In genomic region chr11:88901341-88901802, GRCm38 (mm10) we compare ENCODE assay signal across 10 mouse cellular contexts. TPM values are rescaled to one million over a fixed set of nuclear protein-coding genes. Genes with fewer than 3 reads are reported as not detected.
DNase-seq lines count a peak whose midpoint lies in the region; ATAC-seq lines count a peak whose summit lies in the region.
"Had no signal": no experiment of that assay in that cellular context is flagged by ENCODE, and none has a peak within 500 bp of the region (broad histone marks: within the 10 kb centered on the region; RNA-seq: fewer than 3 reads in every experiment).

No protein-coding gene starts in this region.

- peak overlapping the region; percentile 78 for H3K27ac ChIP-seq in heart, embryonic 15.5 days
- H3K27ac ChIP-seq: forebrain, embryonic 10.5 days; hindbrain, embryonic 14.5 days had no signal

- no peak overlapping the region for H3K9ac ChIP-seq in heart, embryonic 15.5 days
- H3K9ac ChIP-seq: hindbrain, embryonic 14.5 days had no signal

- no peaks in the 10 kb centered on the region for H3K9me3 ChIP-seq in heart, embryonic 15.5 days (replicated peaks)
- H3K9me3 ChIP-seq: forebrain, embryonic 10.5 days had no signal

- intact Hi-C loops in left cerebral cortex, postnatal 4 days (cut with DNase I), result no loop called here

- 24% methylated on average over 7 of the region's 7 CpGs for WGBS in heart, embryonic 15.5 days

- H3K4me1 ChIP-seq in heart, embryonic 15.5 days (replicated peaks), result peaks cover 31% of the 10 kb centered on the region

- H3K4me3 ChIP-seq in heart, embryonic 15.5 days, result no peak overlapping the region
- H3K4me3 ChIP-seq: forebrain, embryonic 10.5 days had no signal

- ATAC-seq in heart, embryonic 15.5 days (replicated peaks; ENCODE audit: insufficient number of reproducible peaks, insufficient read depth, low FRiP score, low read depth), result no peak

- no peaks in the 10 kb centered on the region for H3K27me3 ChIP-seq in heart, embryonic 15.5 days

- H3K36me3 ChIP-seq in heart, embryonic 15.5 days, result no peaks in the 10 kb centered on the region
- H3K36me3 ChIP-seq: forebrain, embryonic 10.5 days had no signal

- peak overlapping the region; percentile 46 for H3K4me2 ChIP-seq in heart, embryonic 15.5 days
- H3K4me2 ChIP-seq: hindbrain, embryonic 14.5 days had no signal

- peak; percentile 40 for DNase-seq in adrenal gland, adult 2 months
- no peak for DNase-seq in adrenal gland, adult 18-20 months (ENCODE audit: low spot score in 2 of 2)
- peak; percentile 33 for DNase-seq in NIH3T3 (ENCODE audit: low read depth)
- DNase-seq in kidney, postnatal 4 days, result peak; percentile 50 to 58
- DNase-seq in T-cell, adult 2 months (ENCODE audit: low spot score), result no peak
- DNase-seq in cerebellum, postnatal 10 days, result no peak
- DNase-seq in left cerebral cortex, postnatal 4 days, result no peak

RNA-seq across cellular contexts. Expression of gene Akap1, which starts 37.0 kb away (rescaled TPM):
- 100 to 1,000 TPM in 1 of 2 experiments, 10 to 100 TPM in 1; 95.0 to 144 TPM for total RNA-seq in adrenal gland, adult 2 months (2021)
- 54.2 and 59.5 TPM in 2 replicates for polyA plus RNA-seq in adrenal gland, adult 2 months (2012; rRNA removed)
- total RNA-seq in adrenal gland, adult 18-20 months (2021), result 100 to 1,000 TPM; 107 to 121 TPM
- polyA plus RNA-seq in heart, embryonic 15.5 days (2015; fragmentation: Nextera tagmentation; extraction: Ambion mirVana), result 44.2 and 45.8 TPM in 2 replicates
- 10 to 100 TPM; 52.9 to 55.4 TPM for total RNA-seq in left cerebral cortex, postnatal 4 days (2021)

RNA-seq across cellular contexts. Expression of gene Scpep1, which starts 53.9 kb away (rescaled TPM):
- 100 to 1,000 TPM; 168 to 250 TPM for total RNA-seq in adrenal gland, adult 2 months (2021)
- 25.2 and 37.0 TPM in 2 replicates for polyA plus RNA-seq in adrenal gland, adult 2 months (2012; rRNA removed)
- total RNA-seq in adrenal gland, adult 18-20 months (2021), result 100 to 1,000 TPM; 108 to 245 TPM
- 44.2 and 51.1 TPM in 2 replicates for polyA plus RNA-seq in heart, embryonic 15.5 days (2015; fragmentation: Nextera tagmentation; extraction: Ambion mirVana)
- total RNA-seq in left cerebral cortex, postnatal 4 days (2021), result 10 to 100 TPM; 26.7 to 26.8 TPM

Comparison
In these comparisons a context has a peak if more than half of its experiments do, and no peak if none do; other contexts are left out.
1. DNase-seq: peak in adrenal gland, adult 2 months (single experiment), NIH3T3 (single experiment) and kidney, postnatal 4 days (2 of 2); none in adrenal gland, adult 18-20 months (0 of 2), T-cell, adult 2 months (single experiment), cerebellum, postnatal 10 days (0 of 2) and left cerebral cortex, postnatal 4 days (single experiment).